Mouse (Mus musculus) forebrain, embryonic 14.5 days (tissue): ENCODE results near the gene Ect2. TPM values are rescaled to one million over a fixed set of nuclear protein-coding genes. Genes with fewer than 3 reads are reported as not detected.

ENCODE experiments used
- ATAC-seq: fragments of 200-750 bp; cut with Nextera tagmentation; 2 replicates; pipeline ENCODE4 v1.8.0; 2017; ENCODE audit warnings: mild to moderate bottlenecking, moderate library complexity
- DNase-seq: peaks from one replicate; pipeline ENCODE4 v3.0.0-alpha.2; 2015; ENCODE audit warnings: low spot score
- H3K27ac ChIP-seq: fragments of 300-500 bp; sonication (generic); 2 replicates; pipeline ENCODE4 v1.5.1; 2014; ENCODE audit warnings: low read depth, mild to moderate bottlenecking, control low read depth, low read length, moderate library complexity
- H3K27me3 ChIP-seq: fragments of 300-500 bp; sonication (generic); replicated peaks from 2 replicates; pipeline ENCODE4 v1.6.1; 2014; ENCODE audit warnings: low read length, control low read depth, mixed read lengths; ENCODE audit not compliant: control insufficient read depth, insufficient read depth
- H3K36me3 ChIP-seq: fragments of 300-500 bp; sonication (generic); 2 replicates; pipeline ENCODE4 v1.6.1; 2014; ENCODE audit warnings: low read length, control low read depth; ENCODE audit not compliant: control insufficient read depth, insufficient read depth
- H3K4me1 ChIP-seq: fragments of 300-500 bp; sonication (generic); 2 replicates; pipeline ENCODE4 v1.6.1; 2014; ENCODE audit warnings: antibody characterized with exemption, low read length, control low read depth; ENCODE audit not compliant: control insufficient read depth, insufficient read depth
- H3K4me2 ChIP-seq: fragments of 300-500 bp; sonication (generic); 2 replicates; pipeline ENCODE4 v1.6.1; 2014; ENCODE audit warnings: mild to moderate bottlenecking, control low read depth, low read length
- H3K4me3 ChIP-seq: fragments of 300-500 bp; sonication (generic); 2 replicates; pipeline ENCODE4 v1.5.1; 2014; ENCODE audit warnings: low read depth, low read length, control low read depth
- H3K9ac ChIP-seq: fragments of 300-500 bp; sonication (generic); 2 replicates; pipeline ENCODE4 v1.6.1; 2014; ENCODE audit warnings: mild to moderate bottlenecking, low read length, control low read depth, moderate library complexity
- H3K9me3 ChIP-seq: fragments of 300-500 bp; sonication (generic); replicated peaks from 2 replicates; pipeline ENCODE4 v1.6.1; 2016; ENCODE audit warnings: low read length, control low read depth, mixed read lengths; ENCODE audit not compliant: control insufficient read depth
- WGBS: fragments of 180-500 bp; shearing (Covaris S2); extraction: QIAGEN DNeasy Blood & Tissue Kit; methylation state at CpG from one replicate; pipeline ENCODE4 v1.1.7; 2014; 5-methylcytosine and 5-hydroxymethylcytosine counted together
- polyA plus RNA-seq: library from polyadenylated mRNA; unstranded; fragments of >200 nt; fragmentation: Nextera tagmentation; extraction: Ambion mirVana; gene quantifications from 2 replicates; pipeline ENCODE4 v1.2.1, GENCODE M21; 2014

Gene Ect2
- polyA plus RNA-seq, 1 experiment from 2014 or later: 40.3 TPM

- H3K27me3 ChIP-seq: no peaks in the 10 kb centered on the region
- no peak overlapping the region for H3K9ac ChIP-seq
- DNase-seq: no peak
- H3K27ac ChIP-seq: no peak overlapping the region
- H3K9me3 ChIP-seq: no peaks in the 10 kb centered on the region
- H3K4me3 ChIP-seq: no peak overlapping the region
- WGBS: 94% methylated on average over 7 of the region's 7 CpGs
- no peak overlapping the region for H3K4me2 ChIP-seq
- peaks cover 48% of the 10 kb centered on the region for H3K36me3 ChIP-seq
- no peak for ATAC-seq
- H3K4me1 ChIP-seq: no peaks in the 10 kb centered on the region
Observed at GRCm38 (mm10) chr3:27145733-27146132, 7.9 kb downstream of the Ect2 start.

- Histone ChIP-seq H3K4me2 (no peak overlapping the region), H3K4me1 (no peaks in the 10 kb centered on the region), H3K27ac (no peak overlapping the region), H3K9me3 (no peaks in the 10 kb centered on the region), H3K4me3 (no peak overlapping the region), H3K27me3 (no peaks in the 10 kb centered on the region), H3K36me3 (peaks cover 39% of the 10 kb centered on the region), H3K9ac (no peak overlapping the region)
- ATAC-seq (no peak), DNase-seq (no peak)
- 88% methylated on average over 7 of the region's 7 CpGs for WGBS
Observed at GRCm38 (mm10) chr3:27143570-27143969, 10.1 kb downstream of the Ect2 start.

- WGBS: 79% methylated on average over 8 of the region's 8 CpGs
- Histone ChIP-seq H3K4me3 (no peak overlapping the region), H3K9ac (no peak overlapping the region), H3K4me1 (no peaks in the 10 kb centered on the region), H3K36me3 (peaks cover 47% of the 10 kb centered on the region), H3K27me3 (no peaks in the 10 kb centered on the region), H3K4me2 (no peak overlapping the region), H3K27ac (no peak overlapping the region), H3K9me3 (no peaks in the 10 kb centered on the region)
- DNase-seq (no peak), ATAC-seq (no peak)
Observed at GRCm38 (mm10) chr3:27140101-27140500, 13.6 kb downstream of the Ect2 start.

GRCm38 (mm10) chr3:27121864-27122450 lies 31.7 kb downstream of the Ect2 start:
- no peak overlapping the region for H3K27ac ChIP-seq
- WGBS: 92% methylated on average over 9 of the region's 9 CpGs
- H3K4me2 ChIP-seq: no peak overlapping the region
- DNase-seq: no peak
- H3K9me3 ChIP-seq: no peaks in the 10 kb centered on the region
- no peaks in the 10 kb centered on the region for H3K4me1 ChIP-seq
- H3K9ac ChIP-seq: no peak overlapping the region
- peaks cover 55% of the 10 kb centered on the region for H3K36me3 ChIP-seq
- no peak for ATAC-seq
- no peak overlapping the region for H3K4me3 ChIP-seq
- H3K27me3 ChIP-seq: no peaks in the 10 kb centered on the region

- Histone ChIP-seq H3K27me3 (no peaks in the 10 kb centered on the region), H3K9me3 (no peaks in the 10 kb centered on the region), H3K27ac (no peak overlapping the region), H3K4me1 (no peaks in the 10 kb centered on the region), H3K4me2 (no peak overlapping the region), H3K9ac (no peak overlapping the region), H3K4me3 (no peak overlapping the region), H3K36me3 (peaks cover 55% of the 10 kb centered on the region)
- no peak for DNase-seq
- no peak for ATAC-seq
- 87% methylated on average over 6 of the region's 6 CpGs for WGBS
Observed at GRCm38 (mm10) chr3:27120932-27121331, 32.7 kb downstream of the Ect2 start.

GRCm38 (mm10) chr3:27118227-27118626 lies 35.5 kb downstream of the Ect2 start:
- Histone ChIP-seq H3K9ac (no peak overlapping the region), H3K36me3 (peaks cover 47% of the 10 kb centered on the region), H3K4me1 (no peaks in the 10 kb centered on the region), H3K4me2 (no peak overlapping the region), H3K27me3 (no peaks in the 10 kb centered on the region), H3K9me3 (no peaks in the 10 kb centered on the region), H3K27ac (no peak overlapping the region), H3K4me3 (no peak overlapping the region)
- ATAC-seq: no peak
- 86% methylated on average over 4 of the region's 4 CpGs for WGBS
- no peak for DNase-seq

GRCm38 (mm10) chr3:27110860-27111259 lies 42.8 kb downstream of the Ect2 start:
- ATAC-seq (no peak), DNase-seq (peak; percentile 80)
- H3K4me2 ChIP-seq: no peak overlapping the region
- H3K9me3 ChIP-seq: no peaks in the 10 kb centered on the region
- H3K27ac ChIP-seq: no peak overlapping the region
- H3K27me3 ChIP-seq: no peaks in the 10 kb centered on the region
- H3K4me3 ChIP-seq: no peak overlapping the region
- H3K4me1 ChIP-seq: no peaks in the 10 kb centered on the region
- no peak overlapping the region for H3K9ac ChIP-seq
- H3K36me3 ChIP-seq: peaks cover 32% of the 10 kb centered on the region

GRCm38 (mm10) chr3:27109109-27109508 lies 44.6 kb downstream of the Ect2 start:
- ATAC-seq (peak; percentile 56; the same call in 1 of the 2 replicates), DNase-seq (no peak)
- Histone ChIP-seq H3K4me2 (no peak overlapping the region), H3K9ac (no peak overlapping the region), H3K27me3 (no peaks in the 10 kb centered on the region), H3K27ac (no peak overlapping the region), H3K4me3 (no peak overlapping the region), H3K4me1 (no peaks in the 10 kb centered on the region), H3K9me3 (no peaks in the 10 kb centered on the region), H3K36me3 (peaks cover 34% of the 10 kb centered on the region)
- 92% methylated on average over 4 of the region's 4 CpGs for WGBS

- no peaks in the 10 kb centered on the region for H3K4me1 ChIP-seq
- ATAC-seq: no peak
- no peak for DNase-seq
Observed at GRCm38 (mm10) chr3:27107142-27107541, 46.5 kb downstream of the Ect2 start.

More at GRCm38 (mm10) chr3:27107142-27107541, 46.5 kb downstream of the Ect2 start:
- H3K27ac ChIP-seq: no peak overlapping the region
- H3K27me3 ChIP-seq: no peaks in the 10 kb centered on the region
- H3K9ac ChIP-seq: no peak overlapping the region
- no peaks in the 10 kb centered on the region for H3K9me3 ChIP-seq
- H3K4me2 ChIP-seq: no peak overlapping the region
- WGBS: 85% methylated on average over 6 of the region's 6 CpGs
- H3K36me3 ChIP-seq: peaks cover 31% of the 10 kb centered on the region
- H3K4me3 ChIP-seq: no peak overlapping the region
